Mouse (Mus musculus): ENCODE measurements around the gene Capza2. TPM values are rescaled to one million over a fixed set of nuclear protein-coding genes. Genes with fewer than 3 reads are reported as not detected.
A peak's percentile ranks its signal among the peaks of the same experiment; 100 is the strongest.

Gene Capza2
- 259 and 269 TPM in 2 replicates for polyA plus RNA-seq (2014; fragmentation: Nextera tagmentation; extraction: Ambion mirVana)

GRCm38 (mm10) chr6:17635615-17636284 is at the start of gene Capza2:
TSS of gene Capza2 (plus strand) at chr6:17636234.
- Histone ChIP-seq H3K27me3 (ENCODE audit: control insufficient read depth, insufficient read depth, low read length) (no peaks in the 10 kb centered on the region), H3K9ac (ENCODE audit: low read length) (peak within 1 kb of the TSS; percentile 96), H3K27ac (ENCODE audit: low read depth, low read length) (peak within 1 kb of the TSS; percentile 94), H3K4me1 (ENCODE audit: control insufficient read depth, insufficient read depth, low read length) (peaks cover 7% of the 10 kb centered on the region; the same call in 1 of the 2 replicates), H3K4me3 (ENCODE audit: low read depth, low read length) (peak within 1 kb of the TSS; percentile 94), H3K9me3 (ENCODE audit: control insufficient read depth, low read length) (no peaks in the 10 kb centered on the region), H3K4me2 (ENCODE audit: low read depth) (peak within 1 kb of the TSS; percentile 27), H3K36me3 (ENCODE audit: control insufficient read depth, insufficient read depth, low read length) (no peaks in the 10 kb centered on the region)
- ATAC-seq (ENCODE audit: insufficient read depth, low FRiP score, low TSS enrichment) (no peak), DNase-seq (ENCODE audit: low spot score) (no peak)
- 76% methylated on average over 7 of the region's 7 CpGs for WGBS

- Histone ChIP-seq H3K27ac (ENCODE audit: low read depth, low read length) (no peak overlapping the region), H3K4me2 (ENCODE audit: low read depth) (no peak overlapping the region), H3K4me1 (ENCODE audit: control insufficient read depth, insufficient read depth, low read length) (no peaks in the 10 kb centered on the region), H3K27me3 (ENCODE audit: control insufficient read depth, insufficient read depth, low read length) (no peaks in the 10 kb centered on the region), H3K36me3 (ENCODE audit: control insufficient read depth, insufficient read depth, low read length) (no peaks in the 10 kb centered on the region), H3K9ac (ENCODE audit: low read length) (no peak overlapping the region), H3K9me3 (ENCODE audit: control insufficient read depth, low read length) (no peaks in the 10 kb centered on the region), H3K4me3 (ENCODE audit: low read depth, low read length) (no peak overlapping the region)
- DNase-seq (ENCODE audit: low spot score) (peak; percentile 79), ATAC-seq (ENCODE audit: insufficient read depth, low FRiP score, low TSS enrichment) (peak; percentile 82)
- WGBS, result 19% methylated on average over 16 of the region's 16 CpGs
Measured at GRCm38 (mm10) chr6:17589049-17589952, 46.7 kb upstream of the Capza2 start.

GRCm38 (mm10) chr6:17589953-17590627 is 45.9 kb upstream of the Capza2 start:
- Histone ChIP-seq H3K36me3 (ENCODE audit: control insufficient read depth, insufficient read depth, low read length) (no peaks in the 10 kb centered on the region), H3K27ac (ENCODE audit: low read depth, low read length) (no peak overlapping the region), H3K4me2 (ENCODE audit: low read depth) (no peak overlapping the region), H3K4me1 (ENCODE audit: control insufficient read depth, insufficient read depth, low read length) (no peaks in the 10 kb centered on the region), H3K9ac (ENCODE audit: low read length) (no peak overlapping the region), H3K4me3 (ENCODE audit: low read depth, low read length) (no peak overlapping the region), H3K27me3 (ENCODE audit: control insufficient read depth, insufficient read depth, low read length) (no peaks in the 10 kb centered on the region), H3K9me3 (ENCODE audit: control insufficient read depth, low read length) (no peaks in the 10 kb centered on the region)
- ATAC-seq (ENCODE audit: insufficient read depth, low FRiP score, low TSS enrichment), result no peak
- DNase-seq (ENCODE audit: low spot score), result no peak
- WGBS, result 47% methylated on average over 8 of the region's 8 CpGs

- H3K36me3 ChIP-seq (ENCODE audit: control insufficient read depth, insufficient read depth, low read length), result no peaks in the 10 kb centered on the region
- 95% methylated on average over 2 of the region's 2 CpGs for WGBS
- no peak for DNase-seq (ENCODE audit: low spot score)
- H3K4me2 ChIP-seq (ENCODE audit: low read depth), result no peak overlapping the region
- no peak for ATAC-seq (ENCODE audit: insufficient read depth, low FRiP score, low TSS enrichment)
- no peak overlapping the region for H3K4me3 ChIP-seq (ENCODE audit: low read depth, low read length)
- no peaks in the 10 kb centered on the region for H3K27me3 ChIP-seq (ENCODE audit: control insufficient read depth, insufficient read depth, low read length)
- H3K4me1 ChIP-seq (ENCODE audit: control insufficient read depth, insufficient read depth, low read length), result no peaks in the 10 kb centered on the region
- no peak overlapping the region for H3K9ac ChIP-seq (ENCODE audit: low read length)
- H3K27ac ChIP-seq (ENCODE audit: low read depth, low read length), result no peak overlapping the region
- H3K9me3 ChIP-seq (ENCODE audit: control insufficient read depth, low read length), result no peaks in the 10 kb centered on the region
Measured at GRCm38 (mm10) chr6:17593971-17594370, 42.1 kb upstream of the Capza2 start.

GRCm38 (mm10) chr6:17595712-17596462 is 40.1 kb upstream of the Capza2 start:
- Histone ChIP-seq H3K4me3 (ENCODE audit: low read depth, low read length) (no peak overlapping the region), H3K36me3 (ENCODE audit: control insufficient read depth, insufficient read depth, low read length) (no peaks in the 10 kb centered on the region), H3K27me3 (ENCODE audit: control insufficient read depth, insufficient read depth, low read length) (no peaks in the 10 kb centered on the region), H3K9ac (ENCODE audit: low read length) (no peak overlapping the region), H3K27ac (ENCODE audit: low read depth, low read length) (no peak overlapping the region), H3K4me1 (ENCODE audit: control insufficient read depth, insufficient read depth, low read length) (no peaks in the 10 kb centered on the region), H3K4me2 (ENCODE audit: low read depth) (no peak overlapping the region), H3K9me3 (ENCODE audit: control insufficient read depth, low read length) (no peaks in the 10 kb centered on the region)
- ATAC-seq (ENCODE audit: insufficient read depth, low FRiP score, low TSS enrichment) (no peak), DNase-seq (ENCODE audit: low spot score) (no peak)
- 85% methylated on average over 11 of the region's 11 CpGs for WGBS

- Histone ChIP-seq H3K4me2 (ENCODE audit: low read depth) (no peak overlapping the region), H3K4me1 (ENCODE audit: control insufficient read depth, insufficient read depth, low read length) (no peaks in the 10 kb centered on the region), H3K9ac (ENCODE audit: low read length) (no peak overlapping the region), H3K27me3 (ENCODE audit: control insufficient read depth, insufficient read depth, low read length) (no peaks in the 10 kb centered on the region), H3K36me3 (ENCODE audit: control insufficient read depth, insufficient read depth, low read length) (no peaks in the 10 kb centered on the region), H3K9me3 (ENCODE audit: control insufficient read depth, low read length) (no peaks in the 10 kb centered on the region), H3K4me3 (ENCODE audit: low read depth, low read length) (no peak overlapping the region), H3K27ac (ENCODE audit: low read depth, low read length) (no peak overlapping the region)
- 89% methylated on average over 5 of the region's 5 CpGs for WGBS
- no peak for DNase-seq (ENCODE audit: low spot score)
- ATAC-seq (ENCODE audit: insufficient read depth, low FRiP score, low TSS enrichment), result no peak
Measured at GRCm38 (mm10) chr6:17599373-17599772, 36.7 kb upstream of the Capza2 start.

GRCm38 (mm10) chr6:17601526-17601925 is 34.5 kb upstream of the Capza2 start:
- ATAC-seq (ENCODE audit: insufficient read depth, low FRiP score, low TSS enrichment), result no peak
- no peak overlapping the region for H3K27ac ChIP-seq (ENCODE audit: low read depth, low read length)

GRCm38 (mm10) chr6:17606915-17607314 is 29.1 kb upstream of the Capza2 start:
- no peak for ATAC-seq (ENCODE audit: insufficient read depth, low FRiP score, low TSS enrichment)
- WGBS, result 92% methylated on average over 1 of the region's 1 CpGs
- no peak overlapping the region for H3K4me2 ChIP-seq (ENCODE audit: low read depth)

More at GRCm38 (mm10) chr6:17601526-17601925, 34.5 kb upstream of the Capza2 start:
- no peaks in the 10 kb centered on the region for H3K36me3 ChIP-seq (ENCODE audit: control insufficient read depth, insufficient read depth, low read length)
- no peaks in the 10 kb centered on the region for H3K9me3 ChIP-seq (ENCODE audit: control insufficient read depth, low read length)
- WGBS, result 77% methylated on average over 2 of the region's 2 CpGs
- no peak for DNase-seq (ENCODE audit: low spot score)
- no peak overlapping the region for H3K4me2 ChIP-seq (ENCODE audit: low read depth)
- no peaks in the 10 kb centered on the region for H3K4me1 ChIP-seq (ENCODE audit: control insufficient read depth, insufficient read depth, low read length)
- H3K27me3 ChIP-seq (ENCODE audit: control insufficient read depth, insufficient read depth, low read length), result no peaks in the 10 kb centered on the region
- H3K9ac ChIP-seq (ENCODE audit: low read length), result no peak overlapping the region
- no peak overlapping the region for H3K4me3 ChIP-seq (ENCODE audit: low read depth, low read length)

More at GRCm38 (mm10) chr6:17606915-17607314, 29.1 kb upstream of the Capza2 start:
- Histone ChIP-seq H3K9me3 (ENCODE audit: control insufficient read depth, low read length) (no peaks in the 10 kb centered on the region), H3K27me3 (ENCODE audit: control insufficient read depth, insufficient read depth, low read length) (no peaks in the 10 kb centered on the region), H3K4me3 (ENCODE audit: low read depth, low read length) (no peak overlapping the region), H3K27ac (ENCODE audit: low read depth, low read length) (no peak overlapping the region), H3K4me1 (ENCODE audit: control insufficient read depth, insufficient read depth, low read length) (no peaks in the 10 kb centered on the region), H3K36me3 (ENCODE audit: control insufficient read depth, insufficient read depth, low read length) (no peaks in the 10 kb centered on the region), H3K9ac (ENCODE audit: low read length) (no peak overlapping the region)
- no peak for DNase-seq (ENCODE audit: low spot score)

Measured in neural tube, embryonic 11.5 days (tissue).